Mouse (Mus musculus) limb, embryonic 11.5 days (tissue): ENCODE data around the gene Diras1. TPM values are rescaled to one million over a fixed set of nuclear protein-coding genes. Genes with fewer than 3 reads are reported as not detected.

Source experiments
- ATAC-seq: fragments of 200-750 bp; cut with Nextera tagmentation; 2 replicates; pipeline ENCODE4 v1.8.0; 2017; ENCODE audit warnings: low read depth; ENCODE audit not compliant: insufficient number of reproducible peaks, low FRiP score, low TSS enrichment
- DNase-seq: peaks from one replicate; pipeline ENCODE4 v3.0.0-alpha.2; 2015; ENCODE audit warnings: low spot score
- H3K27ac ChIP-seq: fragments of 300-500 bp; sonication (generic); replicated peaks from 2 replicates; pipeline ENCODE4 v1.5.1; 2014; ENCODE audit warnings: low read depth, mild to moderate bottlenecking, low read length
- H3K27me3 ChIP-seq: fragments of 300-500 bp; sonication (generic); 2 replicates; pipeline ENCODE4 v1.6.1; 2014; ENCODE audit warnings: mild to moderate bottlenecking, low read length, mixed read lengths; ENCODE audit not compliant: control insufficient read depth, insufficient read depth
- H3K36me3 ChIP-seq: fragments of 300-500 bp; sonication (generic); 2 replicates; pipeline ENCODE4 v1.6.1; 2014; ENCODE audit warnings: mild to moderate bottlenecking, low read length, moderate library complexity, mixed read lengths; ENCODE audit not compliant: control insufficient read depth, insufficient read depth
- H3K4me1 ChIP-seq: fragments of 300-500 bp; sonication (generic); 2 replicates; pipeline ENCODE4 v1.6.1; 2014; ENCODE audit warnings: low read length, mixed read lengths; ENCODE audit not compliant: control insufficient read depth, insufficient read depth
- H3K4me2 ChIP-seq: fragments of 300-500 bp; sonication (generic); 2 replicates; pipeline ENCODE4 v1.6.1; 2014; ENCODE audit warnings: low read depth, mild to moderate bottlenecking, moderate library complexity; ENCODE audit not compliant: severe bottlenecking
- H3K4me3 ChIP-seq: fragments of 300-500 bp; sonication (generic); 2 replicates; pipeline ENCODE4 v1.5.1; 2014; ENCODE audit warnings: low read depth, low read length
- H3K9ac ChIP-seq: fragments of 300-500 bp; sonication (generic); 2 replicates; pipeline ENCODE4 v1.6.1; 2014; ENCODE audit warnings: mild to moderate bottlenecking, low read length
- H3K9me3 ChIP-seq: fragments of 300-500 bp; sonication (generic); 2 replicates; pipeline ENCODE4 v1.6.1; 2016; ENCODE audit warnings: low read length; ENCODE audit not compliant: control insufficient read depth
- WGBS: fragments of 180-500 bp; shearing (Covaris S2); extraction: QIAGEN DNeasy Blood & Tissue Kit; methylation state at CpG from one replicate; pipeline ENCODE4 v1.1.7; 2014; 5-methylcytosine and 5-hydroxymethylcytosine counted together
- polyA plus RNA-seq: library from polyadenylated mRNA; unstranded; fragments of >200 nt; fragmentation: Nextera tagmentation; extraction: Ambion mirVana; gene quantifications from 2 replicates; pipeline ENCODE4 v1.2.1, GENCODE M21; 2014

Diras1 gene
- polyA plus RNA-seq, 1 experiment from 2014 or later = 0.07 TPM

DNA sequence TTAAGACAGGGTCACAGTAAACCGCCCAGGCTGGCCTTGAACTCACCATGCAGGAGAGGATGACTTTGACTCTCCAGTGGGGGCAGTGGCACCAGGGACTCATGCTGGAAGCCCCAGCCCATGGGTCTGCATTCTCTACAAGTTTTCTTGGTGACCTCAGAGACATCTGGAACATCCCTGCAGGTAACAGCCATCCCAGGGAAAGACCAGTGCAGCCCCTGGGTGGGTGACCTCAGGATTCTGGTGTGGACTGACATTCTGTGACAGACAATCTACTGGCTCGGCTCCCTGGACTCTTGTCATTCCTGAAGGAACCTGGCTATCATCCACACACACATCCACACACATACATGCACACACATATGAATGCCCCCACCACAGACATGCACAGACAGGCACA is 9.8 kb downstream of the Diras1 start:
- WGBS = 91% methylated on average over 2 of the region's 2 CpGs
- H3K27ac ChIP-seq = no peak overlapping the region
- no peaks in the 10 kb centered on the region for H3K27me3 ChIP-seq
- no peak overlapping the region for H3K9ac ChIP-seq
- DNase-seq (no peak), ATAC-seq (no peak)
- H3K9me3 ChIP-seq = no peaks in the 10 kb centered on the region
- no peaks in the 10 kb centered on the region for H3K36me3 ChIP-seq
- H3K4me3 ChIP-seq = no peak overlapping the region
- H3K4me2 ChIP-seq = no peak overlapping the region
- no peaks in the 10 kb centered on the region for H3K4me1 ChIP-seq

DNA sequence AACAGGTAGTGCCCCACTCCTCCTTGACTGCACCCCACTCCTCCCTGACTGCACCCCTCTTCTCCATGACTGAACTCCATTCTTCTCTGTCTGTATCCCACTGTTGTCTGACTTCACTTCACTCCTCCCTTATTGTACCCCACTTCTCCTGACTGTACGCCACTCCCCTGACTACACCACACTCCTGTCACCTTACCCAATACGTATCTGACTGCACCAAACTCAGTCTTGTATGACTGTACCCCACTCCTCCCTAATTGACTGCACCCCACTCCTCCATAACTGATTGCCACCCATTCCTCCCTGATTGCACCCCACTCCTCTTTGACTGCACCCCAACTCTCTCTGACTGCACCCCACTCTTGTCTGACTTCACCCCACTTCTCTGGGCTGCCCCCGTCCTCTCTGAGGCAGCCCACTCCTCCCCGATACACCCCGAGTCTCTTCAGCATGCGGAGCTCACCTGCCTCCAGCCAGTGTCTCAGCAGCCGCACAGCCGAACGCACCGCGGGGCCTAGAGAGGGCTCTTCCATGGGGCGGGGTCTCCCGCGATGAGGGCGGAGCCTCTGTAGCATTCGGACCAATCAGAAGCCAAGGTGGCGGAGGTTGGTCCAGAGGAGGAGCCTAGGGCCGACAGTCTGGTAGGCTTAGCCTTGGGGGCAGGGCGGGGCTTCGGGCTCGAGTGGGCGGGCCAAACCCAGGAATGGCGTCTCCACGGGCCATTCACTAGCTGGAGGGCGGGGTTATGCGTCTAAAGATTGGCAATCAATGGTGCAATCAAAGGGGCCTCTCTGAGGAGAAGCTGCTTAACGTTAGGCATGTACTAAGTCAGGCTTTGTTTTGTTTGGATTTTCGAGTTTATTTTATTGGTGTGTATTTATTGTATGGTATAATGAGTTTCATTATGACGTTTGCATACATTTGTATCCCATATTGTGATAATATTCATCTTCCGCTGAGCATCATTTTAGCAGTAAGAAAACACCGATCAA is 10.8 kb downstream of the Diras1 start, which contains the start of gene Gng7:
Gene Gng7, minus strand, starts transcription at position 553 of the 992 bp plus-strand sequence.
- 11% methylated on average over 31 of the region's 31 CpGs for WGBS
- H3K27ac ChIP-seq = no peak within 1 kb of the TSS
- peak within 1 kb of the TSS; percentile 22; the same call in 1 of the 2 replicates for H3K9ac ChIP-seq
- no peaks in the 10 kb centered on the region for H3K27me3 ChIP-seq
- no peaks in the 10 kb centered on the region for H3K36me3 ChIP-seq
- peak within 1 kb of the TSS; percentile 58 for H3K4me2 ChIP-seq
- DNase-seq (peak; percentile 97), ATAC-seq (peak; percentile 95)
- H3K9me3 ChIP-seq = no peaks in the 10 kb centered on the region
- H3K4me1 ChIP-seq = no peaks in the 10 kb centered on the region
- H3K4me3 ChIP-seq = peak within 1 kb of the TSS; percentile 32

DNA sequence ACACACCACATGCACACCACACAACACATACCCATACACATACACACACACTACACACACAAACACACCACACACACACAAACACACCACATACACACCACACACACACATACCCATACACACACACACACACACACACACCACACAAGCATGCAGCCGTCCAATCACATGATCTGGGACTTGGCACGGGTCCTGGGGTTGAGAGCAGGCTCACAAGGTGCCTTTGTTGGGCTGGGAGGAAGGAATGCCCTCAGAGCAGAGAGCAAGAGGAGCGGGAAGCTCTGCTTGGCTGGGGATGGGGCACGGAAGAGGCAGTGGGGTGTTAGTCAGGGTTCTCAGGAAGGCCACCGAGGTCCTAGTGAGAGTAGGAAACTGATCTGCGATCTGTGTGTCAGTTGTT is 14.6 kb downstream of the Diras1 start:
- Histone ChIP-seq H3K36me3 (no peaks in the 10 kb centered on the region), H3K4me3 (no peak overlapping the region), H3K4me2 (no peak overlapping the region), H3K27ac (no peak overlapping the region), H3K9me3 (no peaks in the 10 kb centered on the region), H3K27me3 (no peaks in the 10 kb centered on the region), H3K4me1 (no peaks in the 10 kb centered on the region), H3K9ac (no peak overlapping the region)
- DNase-seq (no peak), ATAC-seq (no peak)
- 78% methylated on average over 6 of the region's 6 CpGs for WGBS

DNA sequence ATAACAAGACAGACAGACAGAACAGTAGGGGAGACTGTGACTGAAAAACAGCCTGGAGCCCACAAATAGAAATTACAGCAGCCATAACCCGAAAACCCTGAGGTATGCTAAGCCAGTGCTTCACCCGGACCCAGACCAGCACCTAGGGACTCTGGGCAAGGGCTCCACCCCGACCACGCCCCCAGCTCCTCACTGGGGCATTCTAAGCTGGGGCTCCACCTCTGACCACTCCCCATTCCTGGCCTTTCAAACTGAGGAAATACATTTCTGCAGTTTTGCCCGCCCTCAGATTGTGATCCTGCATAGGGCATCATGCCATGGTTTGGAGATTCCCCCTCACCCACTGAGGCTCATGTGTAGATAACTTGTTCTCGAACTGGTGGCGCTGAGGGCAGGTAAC is 18.2 kb downstream of the Diras1 start:
- Histone ChIP-seq H3K4me3 (no peak overlapping the region), H3K27me3 (no peaks in the 10 kb centered on the region), H3K27ac (no peak overlapping the region), H3K9ac (no peak overlapping the region), H3K4me1 (no peaks in the 10 kb centered on the region), H3K4me2 (no peak overlapping the region), H3K9me3 (no peaks in the 10 kb centered on the region), H3K36me3 (no peaks in the 10 kb centered on the region)
- DNase-seq (no peak), ATAC-seq (no peak)
- WGBS = 35% methylated on average over 7 of the region's 7 CpGs

DNA sequence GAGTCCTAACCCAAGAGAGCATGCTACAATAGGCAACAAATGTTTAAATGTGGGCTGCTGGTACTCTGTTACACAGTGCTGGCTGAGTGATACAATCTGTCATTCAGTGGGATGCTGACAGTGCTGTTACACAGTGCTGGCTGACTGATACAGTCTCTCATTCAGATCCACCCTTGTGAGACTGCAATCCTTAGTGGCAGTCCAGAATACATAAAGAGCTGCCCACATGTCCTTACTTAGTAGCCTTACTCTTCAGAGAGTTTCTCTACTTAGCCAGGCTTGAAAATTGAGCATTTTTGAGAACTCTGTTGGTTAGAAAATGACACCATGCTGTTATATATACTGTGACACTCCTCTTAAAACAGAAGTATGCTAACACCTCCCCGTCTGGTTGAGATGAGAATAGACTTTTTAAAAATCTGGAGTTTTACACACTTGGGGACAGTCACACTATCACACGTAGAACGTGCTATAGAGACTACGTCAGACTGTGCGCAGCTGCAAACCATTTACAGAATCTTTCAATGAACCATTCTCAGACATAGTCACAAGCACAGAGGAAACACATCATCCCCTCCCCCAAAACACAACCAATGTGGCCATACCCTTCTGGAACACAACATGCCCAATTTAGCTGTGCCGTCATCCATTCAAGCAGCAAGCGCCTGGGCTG is 19.3 kb downstream of the Diras1 start:
- no peak for ATAC-seq
- Histone ChIP-seq H3K36me3 (no peaks in the 10 kb centered on the region), H3K27ac (no peak overlapping the region), H3K9ac (no peak overlapping the region), H3K9me3 (no peaks in the 10 kb centered on the region), H3K4me1 (no peaks in the 10 kb centered on the region), H3K27me3 (no peaks in the 10 kb centered on the region), H3K4me3 (no peak overlapping the region), H3K4me2 (no peak overlapping the region)
- DNase-seq = no peak
- 90% methylated on average over 7 of the region's 7 CpGs for WGBS

DNA sequence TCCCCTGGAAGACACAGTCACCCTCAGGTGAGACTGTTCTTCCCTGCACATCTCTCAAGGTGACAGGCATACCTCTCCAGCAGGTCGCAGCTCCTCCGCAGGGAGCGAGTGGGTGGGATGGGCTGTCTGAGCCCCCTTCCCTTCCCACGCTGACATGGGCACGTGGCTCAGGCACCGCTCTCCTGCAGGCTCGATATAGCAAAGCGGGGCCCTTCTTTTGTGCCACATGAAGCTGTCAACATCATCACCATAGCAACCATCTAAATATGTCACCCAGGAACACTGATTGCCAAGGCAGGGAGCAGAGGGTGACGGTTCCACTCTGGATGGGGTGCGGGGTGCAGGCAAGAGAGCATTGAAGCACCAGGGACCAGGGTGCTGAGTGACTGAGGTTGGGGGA is 24.3 kb downstream of the Diras1 start:
- no peak overlapping the region for H3K4me3 ChIP-seq
- no peaks in the 10 kb centered on the region for H3K36me3 ChIP-seq
- ATAC-seq (no peak), DNase-seq (no peak)
- H3K27me3 ChIP-seq = 0 out of 2 replicates have a peak, but pooled peaks cover 5% of the 10 kb centered on the region
- no peaks in the 10 kb centered on the region for H3K9me3 ChIP-seq
- 0 out of 2 replicates have a peak, but pooled peaks cover 2% of the 10 kb centered on the region for H3K4me1 ChIP-seq
- H3K9ac ChIP-seq = no peak overlapping the region
- WGBS = 66% methylated on average over 10 of the region's 10 CpGs
- H3K27ac ChIP-seq = no peak overlapping the region
- no peak overlapping the region for H3K4me2 ChIP-seq

DNA sequence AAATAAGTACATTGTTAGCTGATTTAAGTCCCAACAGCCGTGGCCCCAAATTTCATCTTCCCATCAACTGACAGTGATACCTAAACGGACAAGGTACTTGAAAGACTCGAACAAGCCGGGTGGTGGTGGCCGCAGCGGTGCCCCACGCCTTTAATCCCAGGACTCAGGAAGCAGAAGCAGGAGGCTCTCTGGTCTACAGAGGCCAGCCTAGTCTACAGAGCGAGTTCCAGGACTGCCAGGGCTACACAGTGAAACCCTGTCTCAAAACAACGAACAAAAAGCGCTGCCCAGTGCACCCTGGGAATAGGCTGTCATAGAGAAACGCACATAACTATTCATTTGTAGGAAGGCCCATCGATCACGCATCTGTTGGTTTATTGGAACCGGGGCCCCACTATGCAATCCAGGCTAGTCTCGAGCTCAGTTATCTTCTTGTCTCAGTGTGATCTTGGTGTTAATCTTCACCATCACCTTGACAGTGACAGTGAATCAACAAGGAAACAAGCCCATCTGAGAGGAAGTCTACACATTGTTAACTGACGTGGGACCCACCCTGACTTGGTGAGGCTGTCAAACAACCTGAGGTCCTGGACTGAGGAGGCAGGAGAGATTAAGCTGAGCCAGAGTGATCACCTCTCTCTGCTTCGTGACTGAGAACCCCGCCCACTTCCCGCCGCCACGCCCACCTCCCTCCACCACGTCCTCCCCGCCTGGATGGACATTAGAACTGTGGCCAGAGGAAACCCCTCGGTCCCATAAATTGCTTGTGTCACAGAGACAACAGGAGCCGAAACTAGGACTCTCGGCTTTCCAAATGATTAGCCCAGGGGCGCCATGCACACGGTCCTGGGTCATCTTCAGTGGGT is 25.0 kb downstream of the Diras1 start:
- H3K4me1 ChIP-seq = 0 out of 2 replicates have a peak, but pooled peaks cover 2% of the 10 kb centered on the region
- H3K9me3 ChIP-seq = no peaks in the 10 kb centered on the region
- no peak overlapping the region for H3K4me2 ChIP-seq
- H3K27ac ChIP-seq = no peak overlapping the region
- H3K4me3 ChIP-seq = no peak overlapping the region
- 50% methylated on average over 28 of the region's 28 CpGs for WGBS
- no peak for ATAC-seq
- H3K36me3 ChIP-seq = no peaks in the 10 kb centered on the region
- no peak for DNase-seq
- H3K27me3 ChIP-seq = 0 out of 2 replicates have a peak, but pooled peaks cover 5% of the 10 kb centered on the region
- H3K9ac ChIP-seq = no peak overlapping the region
